ENCODE assay signal across 31 mouse cellular contexts in genomic region chr15:91665530-91665929, GRCm38 (mm10).
"Had no signal": no experiment of that assay in that cellular context is flagged by ENCODE, and none has a peak within 500 bp of the region (broad histone marks: within the 10 kb centered on the region; RNA-seq: fewer than 3 reads in every experiment).

No protein-coding gene starts in this region.

- H3K4me3 ChIP-seq: limb, embryonic 10.5 days; limb, embryonic 12.5 days; limb, embryonic 13.5 days; limb, embryonic 15.5 days; liver, embryonic 12.5 days; liver, embryonic 13.5 days; liver, embryonic 15.5 days; lung, embryonic 15.5 days; megakaryocyte, embryonic 14.5 days; midbrain, embryonic 10.5 days; midbrain, embryonic 12.5 days; midbrain, embryonic 13.5 days; midbrain, embryonic 15.5 days; myocyte; neural tube, embryonic 12.5 days had no signal

- H3K4me2 ChIP-seq: limb, embryonic 12.5 days; limb, embryonic 13.5 days; limb, embryonic 15.5 days; liver, embryonic 11.5 days; liver, embryonic 12.5 days; liver, embryonic 13.5 days; liver, embryonic 15.5 days; lung, embryonic 14.5 days; lung, embryonic 15.5 days; midbrain, embryonic 11.5 days; midbrain, embryonic 12.5 days; midbrain, embryonic 13.5 days; midbrain, embryonic 15.5 days; neural tube, embryonic 12.5 days had no signal

- ATAC-seq: liver, embryonic 12.5 days; liver, postnatal 0 days; midbrain, embryonic 13.5 days; midbrain, embryonic 15.5 days; midbrain, embryonic 16.5 days had no signal

- H3K27ac ChIP-seq: limb, embryonic 10.5 days; limb, embryonic 12.5 days; limb, embryonic 13.5 days; limb, embryonic 15.5 days; liver, embryonic 12.5 days; liver, embryonic 13.5 days; liver, embryonic 14.5 days; liver, embryonic 15.5 days; lung, embryonic 15.5 days; macrophage; midbrain, embryonic 10.5 days; midbrain, embryonic 12.5 days; midbrain, embryonic 13.5 days; midbrain, embryonic 15.5 days; neural tube, embryonic 12.5 days had no signal

- H3K36me3 ChIP-seq: limb, embryonic 10.5 days; limb, embryonic 12.5 days; limb, embryonic 13.5 days; limb, embryonic 15.5 days; liver, embryonic 12.5 days; liver, embryonic 13.5 days; liver, embryonic 15.5 days; lung, embryonic 15.5 days; midbrain, embryonic 10.5 days; midbrain, embryonic 12.5 days; midbrain, embryonic 13.5 days; midbrain, embryonic 15.5 days; neural tube, embryonic 12.5 days had no signal

- H3K9ac ChIP-seq: limb, embryonic 12.5 days; limb, embryonic 13.5 days; limb, embryonic 15.5 days; liver, embryonic 12.5 days; liver, embryonic 13.5 days; liver, embryonic 14.5 days; liver, embryonic 15.5 days; liver, postnatal 0 days; lung, embryonic 14.5 days; lung, embryonic 15.5 days; midbrain, embryonic 12.5 days; midbrain, embryonic 13.5 days; midbrain, embryonic 15.5 days; neural tube, embryonic 12.5 days had no signal

- H3K27me3 ChIP-seq: limb, embryonic 12.5 days; limb, embryonic 13.5 days; limb, embryonic 15.5 days; liver, embryonic 12.5 days; liver, embryonic 13.5 days; liver, embryonic 15.5 days; lung, embryonic 15.5 days; megakaryocyte, embryonic 14.5 days; midbrain, embryonic 12.5 days; midbrain, embryonic 13.5 days; midbrain, embryonic 15.5 days; neural tube, embryonic 12.5 days had no signal

- H3K4me1 ChIP-seq: limb, embryonic 13.5 days; limb, embryonic 15.5 days; liver, embryonic 12.5 days; liver, embryonic 13.5 days; liver, embryonic 15.5 days; lung, embryonic 15.5 days; midbrain, embryonic 10.5 days; midbrain, embryonic 13.5 days; midbrain, embryonic 15.5 days; neural tube, embryonic 12.5 days had no signal

- H3K9me3 ChIP-seq: limb, embryonic 10.5 days; limb, embryonic 12.5 days; limb, embryonic 13.5 days; limb, embryonic 15.5 days; liver, embryonic 12.5 days; liver, embryonic 13.5 days; liver, embryonic 15.5 days; lung, embryonic 15.5 days; megakaryocyte, embryonic 14.5 days; midbrain, embryonic 10.5 days; midbrain, embryonic 12.5 days; midbrain, embryonic 13.5 days; midbrain, embryonic 15.5 days; neural tube, embryonic 12.5 days had no signal

- DNase-seq: left cerebral cortex, postnatal 4 days; liver; liver, embryonic 13.5 days; liver, postnatal 0 days; lung, adult 18-20 months; lung, adult 2 months; lung, embryonic 14.5 days; lung, postnatal 10 days; lung, postnatal 14 days; lung, postnatal 36 days; lung, postnatal 4 days; midbrain, embryonic 14.5 days had no signal
